Mouse (Mus musculus) T-cell, adult 2 months (primary cell): ENCODE measurements around the gene Trim63.
"Not testable (repeated sequence)": the region's sequence is repeated elsewhere in the genome, so short reads cannot be mapped to it uniquely, and the experiment has no call there.

Experiments used
- DNase-seq: peaks from one replicate; pipeline ENCODE4 v3.0.0; 2022; ENCODE audit warnings: low spot score

Gene Trim63

DNA sequence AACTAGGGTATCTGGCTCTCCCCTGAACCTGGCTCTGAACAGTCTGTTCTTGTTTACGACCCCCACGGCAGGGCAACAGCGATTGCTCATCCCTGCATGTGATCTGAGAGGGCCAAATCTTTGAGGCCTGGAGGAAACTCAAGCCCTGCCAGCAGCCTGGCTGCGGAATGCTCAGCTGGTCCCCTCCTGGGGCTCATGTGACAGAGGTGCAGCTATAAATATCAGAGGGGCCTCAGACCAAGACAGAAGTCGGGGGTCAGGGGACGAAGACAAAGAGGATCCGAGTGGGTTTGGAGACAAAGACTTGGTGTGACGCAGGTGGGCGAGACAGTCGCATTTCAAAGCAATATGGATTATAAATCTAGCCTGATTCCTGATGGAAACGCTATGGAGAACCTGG, at the start of gene Trim63:
Gene Trim63 (plus strand): TSS at position 245 of the 400 bp plus-strand sequence.
- DNase-seq, result no peak

DNA sequence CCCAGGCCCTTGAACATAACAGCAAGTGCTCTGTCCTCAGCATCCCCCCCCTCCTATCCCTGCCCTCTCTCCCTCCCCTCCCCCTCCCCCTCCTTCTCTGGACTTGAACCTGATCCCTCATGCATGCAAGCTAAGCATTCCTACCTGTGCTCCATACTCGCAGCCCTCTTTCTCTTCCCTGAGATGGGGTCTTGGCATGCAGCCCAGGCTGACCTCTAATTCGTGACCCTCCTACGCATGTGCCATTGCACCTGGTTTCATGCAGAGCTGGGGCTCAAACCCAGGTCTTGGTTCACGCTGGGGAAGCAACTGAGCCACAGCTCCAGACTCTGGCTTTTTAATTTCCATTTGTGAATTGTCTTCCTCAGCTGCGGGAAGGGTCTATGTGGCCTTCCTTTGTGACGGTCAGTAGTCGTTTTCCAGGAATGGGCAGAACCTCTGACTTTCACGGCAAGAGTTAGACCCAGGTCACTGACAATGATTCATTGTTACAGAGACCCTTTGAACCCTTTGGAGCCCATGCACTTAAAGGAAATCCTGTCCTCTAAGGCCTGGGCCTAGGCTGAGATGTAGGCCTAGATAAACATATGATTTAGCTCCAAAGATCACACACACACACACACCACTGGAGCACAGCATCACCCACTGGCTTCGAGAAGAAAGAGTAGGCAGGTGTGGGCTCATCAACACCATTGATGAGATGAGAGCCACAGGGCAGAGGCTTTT, 48.9 kb upstream of the Trim63 start:
- DNase-seq, result no peak

DNA sequence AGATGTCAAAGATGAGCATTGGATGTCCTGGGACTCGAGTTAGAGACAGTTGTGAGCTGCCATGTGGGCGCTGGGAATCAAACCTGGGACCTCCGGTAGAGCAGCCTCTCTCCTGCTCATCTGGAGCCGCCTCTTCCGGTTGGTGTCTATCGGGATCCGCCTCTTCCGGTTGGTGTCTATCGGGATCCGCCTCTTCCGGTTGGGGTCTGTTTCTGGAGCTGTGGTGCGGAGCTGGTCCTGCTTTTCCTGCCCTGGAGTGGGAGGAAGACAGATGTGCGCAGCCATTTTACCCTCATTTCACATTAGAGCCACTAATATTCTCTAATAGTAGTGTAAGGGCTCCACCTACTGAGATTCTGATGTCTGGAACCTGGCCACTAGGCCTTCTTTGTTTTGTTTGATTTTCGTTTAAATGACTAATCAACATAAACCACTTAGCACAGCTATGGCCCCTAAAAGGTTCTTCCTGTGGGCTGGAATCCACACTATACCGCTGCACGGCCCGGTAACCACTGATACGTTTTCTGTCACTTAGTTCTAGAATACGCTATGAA, 46.7 kb upstream of the Trim63 start:
- DNase-seq, result no peak

DNA sequence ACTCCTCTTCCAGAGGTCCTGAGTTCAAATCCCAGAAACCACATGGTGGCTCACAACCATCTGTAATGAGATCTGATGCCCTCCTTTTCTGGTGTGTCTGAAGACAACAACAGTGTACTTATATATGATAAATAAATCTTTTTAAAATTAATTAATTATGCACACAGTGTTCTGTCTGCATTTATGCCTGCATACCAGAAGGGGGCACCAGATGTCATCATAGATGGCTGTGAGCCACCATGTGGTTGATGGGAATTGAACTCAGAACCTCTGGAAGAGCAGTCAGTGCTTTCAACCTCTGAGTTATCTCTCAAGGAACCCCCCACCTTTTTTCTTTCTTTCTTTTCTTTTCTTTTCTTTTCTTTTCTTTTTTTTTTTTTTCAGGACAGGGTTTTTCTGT, 45.3 kb upstream of the Trim63 start:
- DNase-seq, result peak; percentile 24

DNA sequence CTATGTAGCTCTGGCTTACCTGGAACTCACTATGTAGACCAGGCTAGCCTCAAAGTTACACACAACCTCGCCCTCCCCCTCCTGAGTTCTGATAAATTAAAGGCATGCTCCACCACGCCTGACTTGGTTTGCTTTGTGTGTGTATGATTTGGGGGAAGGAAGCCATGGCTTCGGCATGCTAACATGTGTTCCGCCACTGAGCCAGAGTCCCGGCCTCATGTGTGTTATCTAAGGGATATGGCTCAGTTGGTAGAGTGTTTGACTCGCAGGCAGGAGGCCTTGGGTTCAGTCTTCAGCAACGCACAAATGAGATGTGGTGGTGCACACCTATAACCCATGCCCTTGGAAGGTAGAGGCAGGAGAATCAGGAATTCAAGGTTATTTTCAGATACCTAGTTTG, 42.9 kb upstream of the Trim63 start:
- no peak for DNase-seq

DNA sequence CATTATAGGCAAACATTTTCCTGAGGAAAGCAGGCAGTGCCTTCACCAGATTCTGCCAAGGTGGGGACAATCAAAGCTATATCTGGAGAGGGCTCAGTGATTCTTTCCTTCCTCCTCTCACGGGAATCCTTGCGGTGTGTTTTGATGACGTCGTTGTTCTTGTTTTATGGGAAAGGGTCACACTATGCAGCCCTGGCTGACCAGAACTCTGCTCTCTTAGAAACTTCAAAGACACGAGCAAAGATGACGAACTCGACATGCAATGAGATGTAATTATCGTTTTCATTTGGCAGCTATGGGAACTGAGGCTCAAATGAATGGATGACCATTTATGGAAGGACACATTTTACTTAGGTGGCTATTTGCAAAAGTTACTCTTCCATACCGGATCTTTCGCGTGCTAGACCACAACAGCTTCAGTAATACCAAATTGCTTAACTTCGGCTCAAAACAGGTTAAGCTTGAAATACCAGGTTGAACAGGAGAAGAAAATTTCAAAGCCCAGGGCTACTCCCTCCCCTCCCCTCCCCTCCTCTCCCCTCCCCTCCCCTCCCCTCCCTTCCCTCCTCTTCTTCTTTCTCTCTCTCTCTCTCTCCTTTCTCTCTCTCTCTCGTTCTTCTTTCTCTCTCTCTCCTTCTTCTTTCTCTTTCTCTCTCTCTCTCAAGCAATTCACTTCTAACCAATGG, 42.0 kb upstream of the Trim63 start:
- no peak for DNase-seq

DNA sequence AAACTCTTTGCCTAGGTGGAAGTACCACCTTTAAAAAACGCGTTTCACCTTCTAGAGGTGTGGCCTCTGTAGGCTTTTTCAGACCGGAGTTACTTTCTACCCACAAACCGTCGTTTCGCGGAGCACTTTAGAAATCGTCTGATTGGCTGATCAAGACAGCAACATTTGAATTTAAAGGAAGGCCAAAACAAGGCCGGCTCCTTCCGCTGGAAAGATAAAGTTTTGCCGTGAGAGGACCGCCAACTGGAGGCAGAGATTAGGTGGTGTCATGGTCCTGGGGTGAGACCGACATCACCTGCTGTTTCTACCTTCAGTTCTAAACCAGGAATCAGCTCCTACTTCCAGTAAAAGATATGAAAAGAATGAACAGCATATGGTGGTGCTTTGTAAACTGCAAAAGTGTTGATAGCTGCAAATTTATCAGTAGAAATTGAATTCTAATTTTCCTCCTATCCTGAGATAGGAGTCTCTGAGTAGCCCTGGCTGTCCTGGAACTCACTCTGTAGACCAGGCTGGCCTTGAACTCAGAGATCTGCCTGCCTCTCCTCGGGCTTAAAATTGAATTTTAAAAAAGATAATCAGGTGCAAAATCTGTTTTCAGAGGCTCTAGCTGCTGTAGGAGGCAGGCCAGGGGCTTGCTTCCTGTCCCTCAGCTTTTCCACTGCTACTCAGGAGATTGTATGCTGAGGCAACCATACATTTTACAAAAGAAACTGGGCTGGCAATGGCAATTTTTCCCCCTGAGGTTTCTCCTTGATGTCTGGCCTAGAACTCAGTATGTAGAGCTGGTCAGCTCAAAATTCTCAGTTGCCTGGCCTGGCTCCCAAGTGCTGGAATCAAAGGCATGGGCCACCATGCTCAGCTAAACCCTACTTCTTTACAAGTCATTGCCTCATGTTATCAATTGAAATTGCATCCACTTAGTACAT, 41.2 kb upstream of the Trim63 start:
- peak; percentile 82 for DNase-seq

DNA sequence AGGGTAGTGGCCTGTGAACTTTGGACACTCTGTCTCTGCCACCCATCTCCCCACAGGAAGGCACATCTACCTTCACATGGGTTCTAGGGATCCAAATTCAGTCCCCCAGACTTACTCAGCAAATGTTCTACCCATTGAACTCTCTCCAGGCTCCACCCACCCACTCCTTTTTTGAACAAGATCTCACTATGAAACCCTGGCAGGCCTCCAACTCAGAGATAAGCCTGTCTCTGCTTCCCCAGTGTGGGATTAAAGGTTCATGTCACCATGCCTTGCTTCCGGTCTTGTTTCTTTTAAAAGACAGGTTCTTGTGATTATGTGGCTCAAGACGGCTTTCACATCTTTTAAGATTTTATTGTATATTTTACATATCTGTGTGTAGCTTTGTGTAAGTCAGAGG, 30.0 kb upstream of the Trim63 start:
- DNase-seq, result no peak

DNA sequence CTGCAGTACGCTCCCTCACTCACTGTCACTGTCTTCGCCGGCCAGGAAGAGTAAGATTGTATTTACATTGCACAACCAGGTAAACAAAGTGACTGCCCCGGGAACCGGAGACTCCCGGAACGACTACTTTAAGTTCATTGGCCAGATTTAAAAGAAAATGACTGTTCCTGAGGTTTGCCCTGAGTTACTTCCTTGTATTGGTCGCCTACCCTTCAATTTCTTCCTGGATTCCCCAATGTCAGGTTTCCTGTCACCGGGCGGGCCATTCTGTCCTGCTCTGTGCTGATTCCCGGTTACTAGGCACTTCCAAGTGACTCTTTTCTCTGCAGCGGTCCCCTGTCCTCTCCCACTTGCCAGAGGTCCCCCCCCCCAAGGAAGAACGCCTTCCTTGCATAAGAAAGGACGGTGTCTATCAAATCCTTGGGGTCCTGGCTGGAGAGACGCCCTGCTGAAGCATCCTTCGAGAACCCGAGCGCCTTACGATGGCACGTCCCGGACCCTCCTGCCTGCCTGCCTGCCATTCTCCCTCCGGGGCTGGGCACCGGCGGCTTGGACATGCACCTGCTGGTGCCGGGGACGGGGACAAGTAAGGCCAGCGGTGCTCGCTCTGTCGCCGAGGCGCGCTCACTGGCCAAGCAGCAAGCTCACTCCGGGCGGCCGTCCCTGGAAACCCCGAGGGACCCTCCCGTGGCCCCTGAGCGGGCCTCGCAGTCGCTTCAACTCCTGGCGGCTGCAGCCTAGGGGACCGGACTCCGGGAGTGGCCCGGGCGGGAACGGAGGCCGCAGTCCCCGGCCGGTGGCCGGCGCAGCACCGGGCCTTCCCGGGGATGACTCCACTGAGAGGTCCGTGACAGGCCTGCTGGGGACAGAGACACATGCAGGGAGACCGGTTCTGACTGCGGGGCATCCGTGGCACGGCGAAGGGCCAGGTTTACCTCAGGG, 28.4 kb upstream of the Trim63 start:
- DNase-seq, result peak; percentile 10

DNA sequence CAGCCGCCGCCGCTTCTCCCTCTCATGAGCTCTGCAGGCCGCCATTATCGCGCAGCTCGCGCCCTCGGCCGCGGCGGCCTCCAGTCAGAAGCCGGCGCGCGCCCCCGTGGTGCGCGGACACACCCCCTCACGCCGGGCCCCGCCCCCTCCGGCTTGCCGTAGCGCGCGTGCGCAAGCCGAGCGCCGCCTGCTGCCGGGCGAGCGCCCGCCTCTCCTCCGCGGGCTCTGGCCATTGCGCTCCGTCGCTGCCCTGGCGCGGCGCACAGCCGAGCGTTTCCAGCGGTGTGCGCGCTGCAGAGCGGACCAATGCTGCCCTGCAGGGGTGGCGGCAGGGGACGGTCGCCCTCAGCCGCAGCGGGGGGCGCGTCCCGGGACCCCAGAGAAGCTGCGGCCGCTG, 27.8 kb upstream of the Trim63 start:
- DNase-seq, result peak; percentile 97

DNA sequence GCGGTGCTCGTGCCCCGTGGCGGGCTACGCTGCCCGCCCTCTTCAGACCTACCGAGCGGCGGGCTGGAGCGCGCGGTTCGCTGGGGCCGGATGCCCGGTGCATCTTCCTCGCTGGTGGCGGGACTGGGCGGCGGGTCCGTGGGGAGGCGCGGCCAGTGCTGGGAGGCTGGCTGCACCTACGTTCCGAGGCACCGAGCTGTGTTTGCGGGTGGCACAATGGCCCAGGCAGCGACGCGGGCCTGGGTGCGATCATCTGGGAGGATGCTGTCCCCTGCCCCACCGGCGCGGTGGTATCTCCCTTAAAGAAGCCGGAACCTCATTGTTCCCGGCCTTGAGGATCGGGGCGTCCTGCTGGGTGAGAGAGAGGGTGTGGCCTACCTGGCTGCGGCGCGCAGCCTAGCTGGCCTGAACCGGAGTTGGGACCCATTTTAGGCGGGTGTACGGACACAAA, 27.3 kb upstream of the Trim63 start, which contains the start of gene Pdik1l:
Gene Pdik1l (minus strand): TSS at position 321 of the 451 bp plus-strand sequence.
- DNase-seq, result peak; percentile 83

DNA sequence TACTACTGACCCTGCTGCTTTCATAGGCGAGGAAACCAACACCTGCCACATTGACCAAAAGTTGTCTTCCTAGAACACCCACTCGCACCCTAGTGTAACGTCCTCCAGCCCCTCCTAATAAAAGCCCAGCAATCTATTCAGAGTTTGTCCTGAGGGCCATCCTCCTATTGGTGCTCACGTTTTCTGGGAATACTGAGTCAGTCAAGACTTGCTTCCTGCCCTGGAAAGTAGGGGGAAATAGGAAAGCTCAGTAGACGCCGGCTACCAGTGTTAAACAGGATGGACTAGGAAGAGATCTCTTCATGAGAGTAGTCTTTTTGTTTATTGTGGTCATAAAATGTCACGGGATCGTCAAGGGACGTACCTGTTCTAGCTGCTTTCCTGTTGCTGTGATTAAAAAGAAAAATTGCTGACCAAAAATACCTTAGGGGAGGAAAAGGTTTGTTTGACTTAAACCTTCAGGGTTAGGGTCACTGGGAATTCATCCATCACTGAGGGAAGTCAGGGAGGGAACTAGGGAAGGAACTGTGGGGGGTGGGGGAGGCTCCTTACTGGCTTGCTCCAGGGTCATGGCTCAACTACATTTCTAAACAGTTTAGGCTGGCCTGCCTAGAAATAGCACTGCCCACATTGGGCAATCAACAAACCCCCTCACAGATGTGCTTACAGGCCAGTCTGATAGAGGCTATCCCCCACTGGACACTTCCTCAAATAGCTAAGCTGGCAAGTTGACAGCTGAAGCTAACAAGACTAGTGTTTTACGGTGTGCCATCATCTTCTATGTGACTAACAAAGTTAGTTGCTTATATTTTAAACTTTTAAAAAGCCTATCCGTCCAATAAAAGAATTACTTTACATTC, 26.3 kb upstream of the Trim63 start:
- DNase-seq, result no peak

DNA sequence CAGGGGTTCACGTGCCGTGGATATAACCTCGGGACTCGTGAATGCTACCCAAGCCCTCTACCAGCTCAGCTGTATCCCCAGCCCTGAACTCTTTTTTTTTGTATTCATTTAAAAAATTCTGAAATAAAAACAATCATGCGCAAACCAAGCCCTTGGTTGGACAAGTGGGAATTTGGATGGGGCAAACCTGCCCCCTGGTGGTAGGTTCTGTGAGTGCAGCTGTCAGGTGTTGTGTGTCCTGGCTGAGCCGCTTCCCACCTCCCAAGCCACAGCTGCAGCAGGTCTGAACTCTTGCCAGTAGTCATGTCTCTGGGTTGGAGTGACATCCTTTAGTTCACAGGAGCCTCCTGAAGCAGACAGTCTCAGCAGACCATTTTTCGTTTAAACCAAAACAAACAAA, 22.9 kb upstream of the Trim63 start:
- DNase-seq, result peak; percentile 77

DNA sequence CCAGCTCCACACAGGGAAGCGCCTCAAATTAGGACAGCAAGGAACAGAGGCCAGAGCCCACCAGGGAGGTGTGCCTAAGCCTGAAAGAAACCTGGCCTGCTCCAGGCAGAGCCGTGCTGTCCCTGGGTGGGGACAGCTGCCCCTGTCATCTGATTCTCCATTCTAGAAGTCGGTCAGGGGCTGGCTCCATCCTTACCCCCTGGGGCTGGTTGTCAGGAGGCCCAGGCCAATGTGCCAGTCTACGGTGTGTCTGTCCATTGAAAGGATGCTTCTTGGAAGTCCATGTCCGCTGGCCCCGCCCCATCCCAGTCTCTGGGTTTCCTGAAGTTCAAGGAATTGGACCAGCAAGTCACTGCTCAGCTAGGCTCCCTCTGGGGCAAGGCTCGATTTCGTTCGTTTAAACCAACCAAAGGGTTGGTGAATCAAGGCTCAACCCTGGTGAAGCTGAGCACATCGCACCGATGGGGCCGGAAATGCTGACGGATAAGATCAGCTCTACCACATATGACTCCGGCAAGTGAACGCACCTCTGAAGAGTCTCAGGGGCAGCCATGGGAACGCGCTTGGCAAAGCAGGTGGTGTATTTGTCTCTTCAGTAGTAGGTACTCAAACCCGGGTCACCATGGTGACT, 21.7 kb upstream of the Trim63 start:
- no peak for DNase-seq

DNA sequence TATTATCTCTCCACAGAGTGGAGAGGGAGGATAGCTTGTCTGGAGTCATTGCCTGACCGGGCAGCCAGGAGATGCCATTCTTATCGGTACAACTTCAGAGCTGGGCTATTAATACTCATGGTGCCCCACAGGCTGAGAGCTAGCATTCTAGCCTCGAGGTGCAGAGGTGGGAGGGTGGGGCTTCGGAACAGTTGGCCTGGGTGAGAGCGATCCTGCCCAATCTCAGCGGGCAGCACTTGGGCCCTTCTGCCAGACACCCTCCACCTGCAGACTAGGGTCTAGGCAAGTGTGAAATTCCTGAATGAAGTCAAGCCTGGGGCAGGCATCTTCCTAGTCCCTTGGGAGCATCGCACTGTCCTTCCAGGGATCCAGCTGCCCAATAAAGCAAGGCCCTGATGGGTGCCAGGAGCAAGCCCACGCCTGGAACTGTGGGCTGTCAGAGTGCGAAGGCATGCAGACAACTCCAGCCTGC, 21.2 kb upstream of the Trim63 start:
- DNase-seq, result no peak

DNA sequence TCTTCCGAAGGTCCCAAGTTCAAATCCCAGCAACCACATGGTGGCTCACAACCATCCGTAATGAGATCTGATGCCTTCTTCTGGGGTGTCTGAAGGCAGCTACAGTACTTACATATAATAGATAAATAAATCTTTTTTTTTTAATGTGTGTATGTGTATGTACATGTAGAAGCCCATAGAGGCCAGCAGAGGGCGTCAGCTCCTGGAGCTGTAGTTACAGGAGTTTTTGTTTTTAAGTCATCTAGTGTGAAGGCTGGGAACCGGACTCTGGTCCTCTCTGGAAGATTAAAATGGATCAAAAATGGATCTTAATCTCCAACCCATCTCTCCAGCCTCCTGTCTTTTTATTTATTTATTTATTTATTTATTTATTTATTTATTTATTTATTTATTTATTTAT, 18.8 kb upstream of the Trim63 start:
- not testable (repeated sequence) for DNase-seq

DNA sequence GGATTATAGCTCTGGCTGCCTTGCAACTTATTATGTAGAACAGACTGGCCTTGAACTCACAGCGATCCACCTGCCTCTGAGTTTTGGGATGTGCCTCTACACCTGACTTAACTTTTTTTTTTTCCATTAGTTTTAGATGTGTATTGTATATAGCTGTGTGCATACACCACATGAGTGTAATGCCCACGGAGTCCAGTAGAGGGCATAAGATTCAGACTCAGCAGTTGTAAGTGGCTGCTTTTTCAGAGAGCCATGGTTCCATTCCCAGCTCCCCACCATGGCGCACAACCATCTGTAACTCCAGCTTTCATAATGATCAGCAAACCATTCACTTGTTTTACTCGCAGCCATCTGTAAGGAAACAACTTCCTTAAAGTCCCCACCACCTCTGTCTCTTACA, 18.4 kb upstream of the Trim63 start:
- DNase-seq, result no peak

DNA sequence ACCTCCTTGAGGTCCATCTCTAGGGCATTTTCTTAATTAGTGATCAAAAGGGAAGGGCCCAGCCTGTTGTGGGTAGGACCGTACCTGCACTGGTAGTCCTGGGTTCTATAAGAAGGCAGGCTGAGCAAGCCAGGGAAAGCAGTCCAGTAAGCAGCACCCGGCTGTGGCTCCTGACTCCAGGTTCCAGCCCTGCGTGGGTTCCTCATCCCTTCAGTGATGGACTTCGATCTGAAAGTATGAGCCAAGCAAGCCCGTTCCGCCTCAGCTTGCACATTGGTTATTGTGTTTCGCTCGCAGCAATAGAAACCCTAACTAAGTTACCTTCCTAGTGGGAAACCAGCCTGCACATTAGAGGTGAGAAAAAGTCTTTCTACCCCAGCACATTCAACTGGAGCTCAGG, 17.6 kb upstream of the Trim63 start:
- DNase-seq, result no peak
